Mouse (Mus musculus): ENCODE data around the gene Pfdn4.
A peak's percentile ranks its signal among the peaks of the same experiment; 100 is the strongest.

Gene Pfdn4

GRCm38 (mm10) chr2:170549146-170549545 is 52.9 kb downstream of the Pfdn4 start:
- DNase-seq (ENCODE audit: low read depth, low spot score): no peak

DNA sequence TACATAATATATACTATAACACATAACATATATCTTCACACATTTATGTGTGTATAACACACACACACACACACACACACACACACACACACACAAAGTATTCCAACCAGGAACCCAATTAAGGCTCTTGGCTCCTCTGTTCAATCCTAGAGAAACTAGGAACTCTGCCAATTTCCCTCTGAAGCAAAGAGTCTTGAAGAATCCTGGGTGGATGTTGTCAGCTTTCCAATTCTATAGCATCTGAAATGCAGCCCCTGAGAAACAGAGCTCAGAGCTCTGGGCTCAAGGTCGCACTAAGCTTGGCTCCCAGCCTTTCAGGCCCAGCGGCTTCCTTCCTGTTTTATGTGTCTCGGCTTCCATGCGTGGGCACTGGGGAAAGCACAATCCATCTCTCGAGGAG is 54.0 kb downstream of the Pfdn4 start:
- no peak for DNase-seq (ENCODE audit: low read depth, low spot score)

DNA sequence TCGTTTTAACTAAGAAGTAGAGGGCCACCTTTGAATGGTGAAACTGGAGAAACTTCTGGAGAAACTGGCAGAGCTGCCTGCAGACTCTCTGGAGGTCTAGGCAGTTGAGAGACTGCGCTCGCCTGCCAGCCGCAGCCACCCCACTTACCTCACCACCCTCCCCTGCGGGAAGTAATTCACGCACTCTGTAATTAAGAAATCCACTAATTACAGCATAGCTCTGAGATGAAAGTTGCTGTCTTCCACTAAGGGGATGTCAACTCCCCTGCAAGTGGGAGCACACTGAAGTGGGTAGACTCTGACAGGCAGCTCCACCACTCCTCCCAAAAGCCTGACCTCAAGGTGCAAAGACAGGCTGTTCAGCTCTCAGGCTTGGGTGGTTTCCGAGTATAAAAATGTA is 55.9 kb downstream of the Pfdn4 start:
- no peak for DNase-seq (ENCODE audit: low read depth, low spot score)

DNA sequence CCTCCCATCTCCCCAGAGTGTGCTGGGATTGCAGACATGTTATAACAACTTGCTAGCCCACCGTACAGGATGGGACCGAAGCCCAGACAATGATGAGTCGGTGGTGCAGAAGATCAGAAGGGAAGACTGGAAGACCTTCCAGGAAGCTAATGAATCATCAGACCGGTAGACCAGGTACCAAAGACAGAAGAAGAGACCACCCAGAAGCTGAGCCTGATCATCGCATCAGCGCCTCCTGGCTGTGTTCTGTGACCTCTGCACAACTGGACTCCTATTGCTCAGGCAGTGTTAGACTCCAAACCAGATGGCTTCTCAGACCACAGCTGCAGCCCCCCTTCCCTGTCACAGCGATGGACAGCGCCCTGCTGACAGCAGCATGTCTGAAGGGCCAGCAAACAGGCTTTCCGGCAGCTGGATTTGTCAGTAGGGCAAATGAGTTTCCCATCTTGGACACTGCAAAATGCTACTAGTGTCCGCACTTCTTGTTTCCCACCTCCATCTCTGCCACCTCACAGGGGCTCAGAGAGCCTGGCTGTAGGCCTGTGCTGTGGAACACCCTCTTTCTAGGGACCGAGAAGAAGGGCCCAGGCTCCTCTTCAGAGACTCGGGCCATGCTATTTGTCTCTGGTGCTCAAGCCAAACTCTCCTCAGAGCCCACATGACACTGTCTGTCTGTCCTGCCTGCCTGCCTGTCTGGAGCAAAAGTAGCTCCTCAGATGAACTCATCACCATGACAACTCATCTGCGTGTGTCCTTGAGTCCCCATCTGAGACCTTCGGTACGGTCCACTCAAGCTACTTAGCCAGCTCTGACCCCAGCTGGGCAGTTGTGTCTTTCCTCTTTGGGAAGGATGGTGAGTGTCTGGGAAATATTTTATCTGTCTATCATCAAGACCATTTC is 68.0 kb downstream of the Pfdn4 start:
- peak; percentile 48 for DNase-seq (ENCODE audit: low read depth, low spot score)

- DNase-seq (ENCODE audit: low read depth, low spot score): no peak
These were observed 68.8 kb downstream of the Pfdn4 start for GRCm38 (mm10) chr2:170564995-170565394.
